Mouse (Mus musculus) heart, embryonic 12.5 days (tissue): Measurements from ENCODE around the gene Prickle3. TPM values are rescaled to one million over a fixed set of nuclear protein-coding genes. Genes with fewer than 3 reads are reported as not detected.
"Not testable (repeated sequence)": the region's sequence is repeated elsewhere in the genome, so short reads cannot be mapped to it uniquely, and the experiment has no call there.

Experiments used
- ATAC-seq: fragments of 200-750 bp; cut with Nextera tagmentation; 2 replicates; pipeline ENCODE4 v1.8.0; 2017; ENCODE audit warnings: moderate TSS enrichment, moderate library complexity; ENCODE audit not compliant: insufficient number of reproducible peaks, low FRiP score
- H3K27ac ChIP-seq: fragments of 300-500 bp; sonication (generic); 2 replicates; pipeline ENCODE4 v1.5.1; 2016; ENCODE audit warnings: mild to moderate bottlenecking, moderate library complexity; ENCODE audit not compliant: poor library complexity, severe bottlenecking
- H3K27me3 ChIP-seq: fragments of 300-500 bp; sonication (generic); replicated peaks from 2 replicates; pipeline ENCODE4 v1.6.1; 2016; ENCODE audit warnings: mild to moderate bottlenecking, moderate library complexity
- H3K36me3 ChIP-seq: fragments of 300-500 bp; sonication (generic); 2 replicates; pipeline ENCODE4 v1.6.1; 2016; ENCODE audit warnings: mild to moderate bottlenecking, moderate library complexity
- H3K4me1 ChIP-seq: fragments of 300-500 bp; sonication (generic); replicated peaks from 2 replicates; pipeline ENCODE4 v1.6.1; 2016; ENCODE audit warnings: mild to moderate bottlenecking
- H3K4me2 ChIP-seq: fragments of 300-500 bp; sonication (generic); 2 replicates; pipeline ENCODE4 v1.6.1; 2016; ENCODE audit warnings: mild to moderate bottlenecking, moderate library complexity
- H3K4me3 ChIP-seq: fragments of 300-500 bp; sonication (generic); 2 replicates; pipeline ENCODE4 v1.5.1; 2016; ENCODE audit warnings: mild to moderate bottlenecking
- H3K9ac ChIP-seq: fragments of 300-500 bp; sonication (generic); 2 replicates; pipeline ENCODE4 v1.6.1; 2016; ENCODE audit warnings: mild to moderate bottlenecking, moderate library complexity
- H3K9me3 ChIP-seq: fragments of 300-500 bp; sonication (generic); replicated peaks from 2 replicates; pipeline ENCODE4 v1.6.1; 2016; ENCODE audit warnings: mild to moderate bottlenecking, moderate library complexity
- WGBS: fragments of 180-500 bp; shearing (Covaris S2); methylation state at CpG from one replicate; pipeline ENCODE4 v1.1.7; 2016; 5-methylcytosine and 5-hydroxymethylcytosine counted together
- polyA plus RNA-seq: library from polyadenylated mRNA; unstranded; fragments of >200 nt; fragmentation: Nextera tagmentation; extraction: Ambion mirVana; gene quantifications from 2 replicates; pipeline ENCODE4 v1.2.1, GENCODE M21; 2016

Prickle3 gene
- polyA plus RNA-seq, 1 experiment from 2014 or later = 6.8 TPM

GRCm38 (mm10) chrX:7696520-7696919, 39.5 kb downstream of the Prickle3 start:
- H3K9ac ChIP-seq = no peak overlapping the region
- WGBS = 35% methylated on average over 6 of the region's 6 CpGs
- H3K27me3 ChIP-seq = no peaks in the 10 kb centered on the region
- no peaks in the 10 kb centered on the region for H3K4me1 ChIP-seq
- ATAC-seq = no peak
- H3K4me2 ChIP-seq = peak overlapping the region; percentile 72
- H3K9me3 ChIP-seq = no peaks in the 10 kb centered on the region
- H3K36me3 ChIP-seq = peaks cover 13% of the 10 kb centered on the region
- no peak overlapping the region for H3K27ac ChIP-seq
- H3K4me3 ChIP-seq = peak overlapping the region; percentile 74; the same call in 1 of the 2 replicates

- 12% methylated on average over 33 of the region's 33 CpGs for WGBS
- ATAC-seq = peak; percentile 91
- Histone ChIP-seq H3K27ac (peak within 1 kb of the TSS; percentile 57; the same call in 1 of the 2 replicates), H3K4me1 (no peaks in the 10 kb centered on the region), H3K9me3 (no peaks in the 10 kb centered on the region), H3K9ac (peak within 1 kb of the TSS; percentile 80), H3K4me2 (peak within 1 kb of the TSS; percentile 72), H3K36me3 (peaks cover 18% of the 10 kb centered on the region), H3K27me3 (no peaks in the 10 kb centered on the region), H3K4me3 (peak within 1 kb of the TSS; percentile 74)
These were observed 39.9 kb downstream of the Prickle3 start, which contains the start of gene Gpkow for GRCm38 (mm10) chrX:7696954-7697381. TSS of gene Gpkow (plus strand) at chrX:7697131.

GRCm38 (mm10) chrX:7713764-7714134, 56.7 kb downstream of the Prickle3 start:
- Histone ChIP-seq H3K4me2 (peak overlapping the region; percentile 59), H3K9ac (peak overlapping the region; percentile 40; the same call in 1 of the 2 replicates), H3K4me3 (peak overlapping the region; percentile 43)
- 23% methylated on average over 6 of the region's 12 CpGs for WGBS
- H3K27me3 ChIP-seq, H3K36me3 ChIP-seq, H3K4me1 ChIP-seq, H3K9me3 ChIP-seq, H3K27ac ChIP-seq: not testable (repeated sequence)
- peak; percentile 40; the same call in 1 of the 2 replicates for ATAC-seq

GRCm38 (mm10) chrX:7714135-7714899, 57.3 kb downstream of the Prickle3 start, which contains the start of gene Wdr45:
TSS of gene Wdr45 (plus strand) at chrX:7714333.
- H3K4me1 ChIP-seq, H3K36me3 ChIP-seq, H3K27me3 ChIP-seq, H3K27ac ChIP-seq, H3K9me3 ChIP-seq: not testable (repeated sequence)
- ATAC-seq = peak; percentile 97
- Histone ChIP-seq H3K4me3 (peak within 1 kb of the TSS; percentile 43), H3K9ac (peak within 1 kb of the TSS; percentile 40; the same call in 1 of the 2 replicates), H3K4me2 (peak within 1 kb of the TSS; percentile 59)
- 9% methylated on average over 40 of the region's 60 CpGs for WGBS

GRCm38 (mm10) chrX:7716058-7716457, 59.0 kb downstream of the Prickle3 start:
- not testable (repeated sequence) for H3K9ac ChIP-seq, H3K27me3 ChIP-seq, H3K4me1 ChIP-seq, H3K4me2 ChIP-seq, H3K36me3 ChIP-seq, H3K9me3 ChIP-seq, H3K4me3 ChIP-seq, H3K27ac ChIP-seq, ATAC-seq
- 24% methylated on average over 1 of the region's 1 CpGs for WGBS

Other genes starting within 250 kb of the Prickle3 start
- 0.10 TPM in 1 of 2 replicates, not detected in the other for gene Foxp3, start 83.6 kb upstream of the Prickle3 start, polyA plus RNA-seq
- 2.9 and 3.2 TPM in 2 replicates for gene Ppp1r3f, start 83.0 kb upstream of the Prickle3 start, polyA plus RNA-seq
- 19.4 and 20.2 TPM in 2 replicates for gene Ccdc22, start 51.7 kb upstream of the Prickle3 start, polyA plus RNA-seq
- not detected in 2 replicates for gene Cacna1f, start 50.2 kb upstream of the Prickle3 start, polyA plus RNA-seq
- 0.63 and 0.94 TPM in 2 replicates for gene Syp, start 18.8 kb upstream of the Prickle3 start, polyA plus RNA-seq
- gene Plp2, start 14.1 kb downstream of the Prickle3 start, polyA plus RNA-seq = 147 and 155 TPM in 2 replicates
- 0.18 TPM in 2 replicates for gene Magix, start 24.0 kb downstream of the Prickle3 start, polyA plus RNA-seq
- gene Gpkow, start 39.9 kb downstream of the Prickle3 start, polyA plus RNA-seq = 35.5 and 36.4 TPM in 2 replicates
- 21.6 and 22.4 TPM in 2 replicates for gene Wdr45, start 57.1 kb downstream of the Prickle3 start, polyA plus RNA-seq
- gene Gm45208, start 65.0 kb downstream of the Prickle3 start, polyA plus RNA-seq = not detected in 2 replicates
- 43.5 and 44.3 TPM in 2 replicates for gene Praf2, start 71.2 kb downstream of the Prickle3 start, polyA plus RNA-seq
- gene Ccdc120, start 93.6 kb downstream of the Prickle3 start, polyA plus RNA-seq = 6.6 and 8.2 TPM in 2 replicates
- 22.3 TPM in 2 replicates for gene Tfe3, start 105.3 kb downstream of the Prickle3 start, polyA plus RNA-seq
- 32.0 and 32.2 TPM in 2 replicates for gene Gripap1, start 132.5 kb downstream of the Prickle3 start, polyA plus RNA-seq
- gene Kcnd1, start 165.0 kb downstream of the Prickle3 start, polyA plus RNA-seq = 1.4 and 1.9 TPM in 2 replicates
- 41.1 and 41.2 TPM in 2 replicates for gene Otud5, start 184.1 kb downstream of the Prickle3 start, polyA plus RNA-seq
- 6.4 and 6.8 TPM in 2 replicates for gene Pim2, start 221.0 kb downstream of the Prickle3 start, polyA plus RNA-seq
- gene Slc35a2, start 226.8 kb downstream of the Prickle3 start, polyA plus RNA-seq = 25.9 and 26.8 TPM in 2 replicates
- gene Pqbp1, start 242.0 kb downstream of the Prickle3 start, polyA plus RNA-seq = 83.8 and 91.4 TPM in 2 replicates
- gene Timm17b, start 242.1 kb downstream of the Prickle3 start, polyA plus RNA-seq = 117 and 130 TPM in 2 replicates